Mouse (Mus musculus) forebrain, embryonic 15.5 days (tissue): ENCODE data around the gene AI854703. TPM values are rescaled to one million over a fixed set of nuclear protein-coding genes. Genes with fewer than 3 reads are reported as not detected.
A peak's percentile ranks its signal among the peaks of the same experiment; 100 is the strongest.

Source experiments
- ATAC-seq: fragments of 200-750 bp; cut with Nextera tagmentation; replicated peaks from 2 replicates; pipeline ENCODE4 v1.8.0; 2017; ENCODE audit warnings: mild to moderate bottlenecking, moderate TSS enrichment, moderate library complexity
- H3K27ac ChIP-seq: fragments of 300-500 bp; sonication (generic); replicated peaks from 2 replicates; pipeline ENCODE4 v1.5.1; 2015; ENCODE audit warnings: mild to moderate bottlenecking, inconsistent platforms
- H3K27me3 ChIP-seq: fragments of 300-500 bp; sonication (generic); 2 replicates; pipeline ENCODE4 v1.6.1; 2015; ENCODE audit warnings: inconsistent platforms
- H3K36me3 ChIP-seq: fragments of 300-500 bp; sonication (generic); 2 replicates; pipeline ENCODE4 v1.6.1; 2015; ENCODE audit warnings: mild to moderate bottlenecking, inconsistent platforms
- H3K4me1 ChIP-seq: fragments of 300-500 bp; sonication (generic); 2 replicates; pipeline ENCODE4 v1.6.1; 2015; ENCODE audit warnings: inconsistent platforms
- H3K4me2 ChIP-seq: fragments of 300-500 bp; sonication (generic); replicated peaks from 2 replicates; pipeline ENCODE4 v1.6.1; 2015; ENCODE audit warnings: mild to moderate bottlenecking, inconsistent platforms
- H3K4me3 ChIP-seq: fragments of 300-500 bp; sonication (generic); 2 replicates; pipeline ENCODE4 v1.5.1; 2015; ENCODE audit warnings: mild to moderate bottlenecking, inconsistent platforms
- H3K9ac ChIP-seq: fragments of 300-500 bp; sonication (generic); replicated peaks from 2 replicates; pipeline ENCODE4 v1.6.1; 2015; ENCODE audit warnings: mild to moderate bottlenecking, inconsistent platforms
- H3K9me3 ChIP-seq: fragments of 300-500 bp; sonication (generic); 2 replicates; pipeline ENCODE4 v1.6.1; 2016; ENCODE audit warnings: inconsistent platforms
- WGBS: fragments of 180-500 bp; shearing (Covaris S2); methylation state at CpG from one replicate; pipeline ENCODE4 v1.1.7; 2015; ENCODE audit warnings: mixed read lengths; 5-methylcytosine and 5-hydroxymethylcytosine counted together
- polyA plus RNA-seq: library from polyadenylated mRNA; unstranded; fragments of >200 nt; fragmentation: Nextera tagmentation; extraction: Ambion mirVana; gene quantifications from 2 replicates; pipeline ENCODE4 v1.2.1, GENCODE M21; 2015

The AI854703 gene
- polyA plus RNA-seq, 1 experiment from 2014 or later, result 11.2 TPM

DNA sequence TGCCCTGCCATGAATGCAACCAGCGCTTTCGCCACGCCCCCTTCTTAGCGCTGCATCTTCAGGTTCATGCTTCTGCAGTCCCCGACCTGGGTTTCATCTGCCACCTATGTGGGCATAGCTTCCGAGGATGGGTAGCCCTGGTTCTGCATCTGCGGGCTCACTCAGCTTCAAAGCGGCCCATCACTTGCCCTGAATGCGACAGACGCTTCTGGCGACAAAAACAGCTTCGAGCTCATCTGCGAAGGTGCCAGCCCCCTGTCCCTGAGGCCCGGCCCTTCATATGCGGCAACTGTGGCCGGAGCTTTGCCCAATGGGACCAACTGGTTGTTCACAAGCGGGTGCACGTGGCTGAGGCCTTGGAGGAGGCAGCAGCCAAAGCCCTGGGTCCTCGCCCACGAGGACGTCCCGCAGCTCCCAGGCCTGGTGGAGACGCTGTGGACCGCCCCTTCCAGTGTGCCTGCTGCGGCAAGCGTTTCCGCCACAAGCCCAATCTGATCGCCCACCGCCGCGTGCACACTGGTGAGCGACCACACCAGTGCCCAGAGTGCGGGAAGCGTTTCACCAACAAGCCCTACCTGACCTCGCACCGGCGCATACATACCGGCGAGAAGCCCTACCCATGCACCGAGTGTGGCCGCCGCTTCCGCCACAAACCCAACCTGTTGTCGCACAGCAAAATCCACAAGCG is 29.9 kb upstream of the AI854703 start:
- WGBS, result 96% methylated on average over 45 of the region's 45 CpGs

GRCm38 (mm10) chr6:48597233-48597625 is 29.3 kb upstream of the AI854703 start:
- WGBS, result 96% methylated on average over 27 of the region's 27 CpGs
- no peak overlapping the region for H3K27ac ChIP-seq
- H3K9me3 ChIP-seq, result peaks cover 9% of the 10 kb centered on the region; the same call in 1 of the 2 replicates
- H3K36me3 ChIP-seq, result peaks cover 42% of the 10 kb centered on the region
- H3K4me2 ChIP-seq, result no peak overlapping the region
- peaks cover 28% of the 10 kb centered on the region for H3K4me1 ChIP-seq
- no peaks in the 10 kb centered on the region for H3K27me3 ChIP-seq
- no peak overlapping the region for H3K9ac ChIP-seq
- H3K4me3 ChIP-seq, result no peak overlapping the region
- ATAC-seq, result no peak

More for the DNA sequence above, 29.9 kb upstream of the AI854703 start:
- no peak for ATAC-seq
- no peaks in the 10 kb centered on the region for H3K27me3 ChIP-seq
- no peak overlapping the region for H3K4me2 ChIP-seq
- peaks cover 42% of the 10 kb centered on the region for H3K36me3 ChIP-seq
- no peak overlapping the region for H3K27ac ChIP-seq
- no peak overlapping the region for H3K4me3 ChIP-seq
- no peak overlapping the region for H3K9ac ChIP-seq
- peaks cover 9% of the 10 kb centered on the region; the same call in 1 of the 2 replicates for H3K9me3 ChIP-seq
- peaks cover 28% of the 10 kb centered on the region for H3K4me1 ChIP-seq

GRCm38 (mm10) chr6:48600594-48600993 is 26.0 kb upstream of the AI854703 start:
- Histone ChIP-seq H3K4me2 (no peak overlapping the region), H3K9ac (no peak overlapping the region), H3K4me3 (no peak overlapping the region), H3K27ac (peak overlapping the region; percentile 90; the same call in 1 of the 2 replicates), H3K27me3 (no peaks in the 10 kb centered on the region), H3K9me3 (peaks cover 9% of the 10 kb centered on the region; the same call in 1 of the 2 replicates), H3K4me1 (peaks cover 19% of the 10 kb centered on the region), H3K36me3 (peaks cover 42% of the 10 kb centered on the region)
- ATAC-seq, result no peak
- 92% methylated on average over 1 of the region's 1 CpGs for WGBS

DNA sequence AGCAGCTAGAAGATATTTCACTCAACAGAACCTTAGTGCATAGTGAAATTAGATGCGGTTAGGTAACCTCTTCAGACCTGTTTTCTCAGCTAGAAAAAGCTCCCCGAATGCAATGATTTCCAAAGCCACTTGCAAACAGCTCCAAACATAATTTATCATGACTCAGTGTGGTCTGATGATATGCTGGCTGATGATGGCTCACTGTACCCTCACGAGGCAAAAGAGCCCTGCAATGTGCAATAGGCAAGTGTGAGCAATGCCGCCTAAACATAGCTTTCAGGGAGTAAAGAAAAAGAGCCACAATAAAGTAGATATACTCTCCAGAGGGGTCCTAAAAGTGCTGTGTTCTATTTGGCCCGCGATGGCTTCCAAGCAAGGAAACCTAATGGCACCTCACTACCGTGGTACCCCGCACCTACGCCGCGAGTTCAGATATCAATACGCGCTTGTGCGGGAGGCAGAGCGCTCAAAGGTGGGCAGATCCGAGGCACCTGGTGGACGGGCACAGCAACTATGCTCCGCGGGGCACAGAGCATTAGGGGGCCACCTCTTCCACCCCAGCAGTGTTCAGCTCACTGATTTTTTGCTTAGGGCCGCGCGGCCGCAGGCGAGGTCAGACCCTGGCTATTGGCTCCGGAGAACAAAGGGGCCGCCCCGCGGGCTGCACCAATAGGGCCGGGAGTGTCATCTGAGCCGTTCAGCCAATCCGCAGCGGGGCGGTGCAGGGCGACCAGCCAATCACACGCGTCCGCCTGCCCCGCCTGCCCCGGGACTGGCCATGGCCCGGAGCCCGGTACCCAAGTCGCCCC is 25.1 kb upstream of the AI854703 start, which contains the start of gene Zfp775:
TSS of gene Zfp775 (plus strand) at position 793 of the 809 bp plus-strand sequence.
- ATAC-seq, result peak; percentile 98
- WGBS, result 5% methylated on average over 42 of the region's 42 CpGs
- Histone ChIP-seq H3K36me3 (peaks cover 35% of the 10 kb centered on the region), H3K9me3 (peaks cover 4% of the 10 kb centered on the region; the same call in 1 of the 2 replicates), H3K27me3 (no peaks in the 10 kb centered on the region), H3K9ac (peak within 1 kb of the TSS; percentile 96), H3K27ac (peak within 1 kb of the TSS; percentile 90), H3K4me3 (peak within 1 kb of the TSS; percentile 92), H3K4me2 (peak within 1 kb of the TSS; percentile 78), H3K4me1 (peaks cover 19% of the 10 kb centered on the region)

- peak overlapping the region; percentile 78 for H3K4me2 ChIP-seq
- H3K36me3 ChIP-seq, result peaks cover 28% of the 10 kb centered on the region
- ATAC-seq, result peak; percentile 84
- H3K27ac ChIP-seq, result peak overlapping the region; percentile 90
- H3K9me3 ChIP-seq, result no peaks in the 10 kb centered on the region
- no peaks in the 10 kb centered on the region for H3K27me3 ChIP-seq
- peak overlapping the region; percentile 92 for H3K4me3 ChIP-seq
- H3K9ac ChIP-seq, result peak overlapping the region; percentile 96
- peaks cover 19% of the 10 kb centered on the region for H3K4me1 ChIP-seq
- 2% methylated on average over 28 of the region's 28 CpGs for WGBS
Observed at GRCm38 (mm10) chr6:48602080-48602741, 24.4 kb upstream of the AI854703 start.

GRCm38 (mm10) chr6:48608124-48608523 is 18.4 kb upstream of the AI854703 start:
- 59% methylated on average over 2 of the region's 2 CpGs for WGBS
- Histone ChIP-seq H3K9me3 (no peaks in the 10 kb centered on the region), H3K4me1 (peaks cover 2% of the 10 kb centered on the region), H3K4me3 (no peak overlapping the region), H3K9ac (no peak overlapping the region), H3K27ac (no peak overlapping the region), H3K4me2 (no peak overlapping the region), H3K36me3 (0 out of 2 replicates have a peak, but pooled peaks cover 7% of the 10 kb centered on the region), H3K27me3 (no peaks in the 10 kb centered on the region)
- ATAC-seq, result no peak

- H3K4me1 ChIP-seq, result no peaks in the 10 kb centered on the region
- no peak overlapping the region for H3K9ac ChIP-seq
- no peak overlapping the region for H3K27ac ChIP-seq
- peaks cover 18% of the 10 kb centered on the region for H3K36me3 ChIP-seq
- no peaks in the 10 kb centered on the region for H3K27me3 ChIP-seq
- H3K9me3 ChIP-seq, result no peaks in the 10 kb centered on the region
- no peak overlapping the region for H3K4me3 ChIP-seq
- H3K4me2 ChIP-seq, result no peak overlapping the region
- WGBS, result 60% methylated on average over 7 of the region's 7 CpGs
- no peak for ATAC-seq
Observed at GRCm38 (mm10) chr6:48609512-48609911, 17.1 kb upstream of the AI854703 start.

- 82% methylated on average over 3 of the region's 3 CpGs for WGBS
- ATAC-seq, result no peak
- H3K27me3 ChIP-seq, result no peaks in the 10 kb centered on the region
- no peak overlapping the region for H3K4me2 ChIP-seq
- peaks cover 24% of the 10 kb centered on the region for H3K36me3 ChIP-seq
- no peak overlapping the region for H3K27ac ChIP-seq
- H3K4me3 ChIP-seq, result no peak overlapping the region
- H3K9ac ChIP-seq, result no peak overlapping the region
- H3K9me3 ChIP-seq, result no peaks in the 10 kb centered on the region
- no peaks in the 10 kb centered on the region for H3K4me1 ChIP-seq
Observed at GRCm38 (mm10) chr6:48610657-48611056, 15.9 kb upstream of the AI854703 start.

DNA sequence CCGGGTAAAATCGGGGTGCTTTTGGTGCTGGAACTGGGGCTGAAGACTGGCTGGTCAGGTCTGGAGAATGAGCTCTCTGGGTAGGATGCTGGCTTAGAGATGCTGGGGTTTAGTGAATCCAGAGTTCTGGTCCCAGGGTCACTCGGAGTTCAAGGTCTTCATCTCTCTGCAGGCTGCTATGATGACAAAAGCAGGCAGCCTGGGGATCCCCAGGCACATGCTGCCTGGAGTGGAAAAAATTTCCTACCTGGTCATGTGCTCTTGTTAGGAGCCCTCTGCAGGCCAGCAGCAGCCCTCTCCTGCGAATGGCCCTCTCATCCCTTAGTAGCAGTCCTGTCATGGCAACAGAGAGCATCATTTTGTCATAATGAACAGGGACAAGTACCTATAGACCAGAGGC is 13.1 kb upstream of the AI854703 start:
- no peak for ATAC-seq
- Histone ChIP-seq H3K4me2 (no peak overlapping the region), H3K9me3 (no peaks in the 10 kb centered on the region), H3K4me3 (no peak overlapping the region), H3K27ac (no peak overlapping the region), H3K36me3 (peaks cover 24% of the 10 kb centered on the region), H3K9ac (no peak overlapping the region), H3K27me3 (no peaks in the 10 kb centered on the region), H3K4me1 (no peaks in the 10 kb centered on the region)
- WGBS, result 88% methylated on average over 4 of the region's 4 CpGs

- no peaks in the 10 kb centered on the region for H3K4me1 ChIP-seq
- no peak overlapping the region for H3K9ac ChIP-seq
- H3K27me3 ChIP-seq, result no peaks in the 10 kb centered on the region
- H3K4me3 ChIP-seq, result no peak overlapping the region
- ATAC-seq, result no peak
- H3K27ac ChIP-seq, result no peak overlapping the region
- H3K4me2 ChIP-seq, result no peak overlapping the region
- WGBS, result 93% methylated on average over 5 of the region's 5 CpGs
- peaks cover 31% of the 10 kb centered on the region for H3K36me3 ChIP-seq
- no peaks in the 10 kb centered on the region for H3K9me3 ChIP-seq
Observed at GRCm38 (mm10) chr6:48614756-48615155, 11.8 kb upstream of the AI854703 start.

DNA sequence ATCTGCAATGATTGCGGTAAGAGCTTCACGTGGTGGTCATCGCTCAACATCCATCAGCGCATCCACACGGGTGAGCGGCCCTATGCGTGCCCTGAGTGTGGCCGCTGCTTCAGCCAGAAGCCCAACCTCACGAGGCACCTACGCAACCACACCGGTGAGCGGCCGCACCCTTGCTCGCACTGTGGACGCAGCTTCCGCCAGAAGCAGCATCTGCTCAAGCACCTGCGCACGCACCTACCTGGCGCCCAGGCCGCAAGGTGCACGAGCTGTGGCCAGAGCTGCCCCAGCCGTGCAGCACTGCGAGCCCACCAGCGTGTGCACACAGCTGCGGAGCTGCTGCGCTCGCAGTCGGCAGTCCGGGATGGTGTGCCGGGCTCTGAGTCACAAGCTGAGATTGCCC is 6.5 kb upstream of the AI854703 start:
- no peaks in the 10 kb centered on the region for H3K4me1 ChIP-seq
- no peak overlapping the region for H3K9ac ChIP-seq
- H3K4me3 ChIP-seq, result no peak overlapping the region
- no peak overlapping the region for H3K27ac ChIP-seq
- H3K27me3 ChIP-seq, result no peaks in the 10 kb centered on the region
- no peaks in the 10 kb centered on the region for H3K9me3 ChIP-seq
- H3K4me2 ChIP-seq, result no peak overlapping the region
- H3K36me3 ChIP-seq, result peaks cover 24% of the 10 kb centered on the region
- no peak for ATAC-seq
- WGBS, result 91% methylated on average over 30 of the region's 30 CpGs
